Mouse (Mus musculus): ENCODE results near the gene 2300002M23Rik. TPM values are rescaled to one million over a fixed set of nuclear protein-coding genes. Genes with fewer than 3 reads are reported as not detected.

2300002M23Rik gene
- total and polyA plus RNA-seq, 3 experiments, result not detected

GRCm38 (mm10) chr17:35591219-35591578 lies 23.9 kb downstream of the 2300002M23Rik start:
- TF ChIP-seq POLR2A (IDR thresholded peaks at IDR 0.05; ENCODE audit: insufficient read depth, low read depth, low read length) (no peak), EP300 (IDR thresholded peaks at IDR 0.05; ENCODE audit: insufficient read depth, low read depth, low read length) (no peak), CTCF (IDR thresholded peaks at IDR 0.05) (no peak)
- H3K9ac ChIP-seq (ENCODE audit: low read depth, low read length), result no peak overlapping the region
- WGBS, result 91% methylated on average over 7 of the region's 7 CpGs
- intact Hi-C loops (cut with DNase I), result loop anchor here (5.0 kb wide), 1 partner anchor 136 kb away; no protein-coding TSS in a partner anchor
- no peak for DNase-seq
- no peaks in the 10 kb centered on the region for H3K79me2 ChIP-seq (replicated peaks; ENCODE audit: control insufficient read depth, insufficient read depth, low read length)
- H3K4me3 ChIP-seq, result no peak overlapping the region
- no peaks in the 10 kb centered on the region for H3K27me3 ChIP-seq (ENCODE audit: control insufficient read depth, insufficient read depth, low read length)
- H3K27ac ChIP-seq, result no peak overlapping the region
- H3K36me3 ChIP-seq (ENCODE audit: control insufficient read depth, insufficient read depth, low read length), result no peaks in the 10 kb centered on the region
- H3K4me1 ChIP-seq (ENCODE audit: control insufficient read depth, insufficient read depth, low read length), result peaks cover 2% of the 10 kb centered on the region

- Histone ChIP-seq H3K79me2 (replicated peaks; ENCODE audit: control insufficient read depth, insufficient read depth, low read length) (no peaks in the 10 kb centered on the region), H3K27ac (no peak overlapping the region), H3K9ac (ENCODE audit: low read depth, low read length) (no peak overlapping the region), H3K27me3 (ENCODE audit: control insufficient read depth, insufficient read depth, low read length) (no peaks in the 10 kb centered on the region), H3K36me3 (ENCODE audit: control insufficient read depth, insufficient read depth, low read length) (no peaks in the 10 kb centered on the region), H3K4me3 (no peak overlapping the region), H3K4me1 (ENCODE audit: control insufficient read depth, insufficient read depth, low read length) (peaks cover 2% of the 10 kb centered on the region)
- WGBS, result 87% methylated on average over 15 of the region's 15 CpGs
- no peak for TF ChIP-seq POLR2A (IDR thresholded peaks at IDR 0.05; ENCODE audit: insufficient read depth, low read depth, low read length)
- no peak for TF ChIP-seq CTCF (IDR thresholded peaks at IDR 0.05)
- no peak for TF ChIP-seq EP300 (IDR thresholded peaks at IDR 0.05; ENCODE audit: insufficient read depth, low read depth, low read length)
- no peak for DNase-seq
- intact Hi-C loops (cut with DNase I), result loop anchor here (5.0 kb wide), 1 partner anchor 136 kb away; no protein-coding TSS in a partner anchor
Measured at GRCm38 (mm10) chr17:35591731-35592130, 24.5 kb downstream of the 2300002M23Rik start.

- no peak overlapping the region for H3K9ac ChIP-seq (ENCODE audit: low read depth, low read length)
- 73% methylated on average over 9 of the region's 9 CpGs for WGBS
- no peak for DNase-seq
- H3K36me3 ChIP-seq (ENCODE audit: control insufficient read depth, insufficient read depth, low read length), result no peaks in the 10 kb centered on the region
- TF ChIP-seq POLR2A (IDR thresholded peaks at IDR 0.05; ENCODE audit: insufficient read depth, low read depth, low read length) (no peak), CTCF (IDR thresholded peaks at IDR 0.05) (no peak), EP300 (IDR thresholded peaks at IDR 0.05; ENCODE audit: insufficient read depth, low read depth, low read length) (no peak)
- no peak overlapping the region for H3K4me3 ChIP-seq
- H3K27me3 ChIP-seq (ENCODE audit: control insufficient read depth, insufficient read depth, low read length), result no peaks in the 10 kb centered on the region
- H3K79me2 ChIP-seq (replicated peaks; ENCODE audit: control insufficient read depth, insufficient read depth, low read length), result no peaks in the 10 kb centered on the region
- intact Hi-C loops (cut with DNase I), result loop anchor here (5.0 kb wide), 1 partner anchor 135 kb away; no protein-coding TSS in a partner anchor
- no peak overlapping the region for H3K27ac ChIP-seq
- H3K4me1 ChIP-seq (ENCODE audit: control insufficient read depth, insufficient read depth, low read length), result peaks cover 2% of the 10 kb centered on the region
Measured at GRCm38 (mm10) chr17:35592131-35592530, 24.9 kb downstream of the 2300002M23Rik start.

- Histone ChIP-seq H3K9ac (ENCODE audit: low read depth, low read length) (no peak overlapping the region), H3K27me3 (ENCODE audit: control insufficient read depth, insufficient read depth, low read length) (no peaks in the 10 kb centered on the region), H3K27ac (no peak overlapping the region), H3K4me1 (ENCODE audit: control insufficient read depth, insufficient read depth, low read length) (peaks cover 2% of the 10 kb centered on the region), H3K4me3 (no peak overlapping the region), H3K79me2 (replicated peaks; ENCODE audit: control insufficient read depth, insufficient read depth, low read length) (no peaks in the 10 kb centered on the region), H3K36me3 (ENCODE audit: control insufficient read depth, insufficient read depth, low read length) (no peaks in the 10 kb centered on the region)
- no peak for DNase-seq
- no peak for TF ChIP-seq EP300 (IDR thresholded peaks at IDR 0.05; ENCODE audit: insufficient read depth, low read depth, low read length)
- no peak for TF ChIP-seq POLR2A (IDR thresholded peaks at IDR 0.05; ENCODE audit: insufficient read depth, low read depth, low read length)
- TF ChIP-seq CTCF (IDR thresholded peaks at IDR 0.05), result no peak
- WGBS, result 24% methylated on average over 4 of the region's 4 CpGs
- intact Hi-C loops (cut with DNase I), result loop anchor here (5.0 kb wide), 1 partner anchor 134 kb away; no protein-coding TSS in a partner anchor
Measured at GRCm38 (mm10) chr17:35593786-35594185, 26.5 kb downstream of the 2300002M23Rik start.

GRCm38 (mm10) chr17:35594456-35594855 lies 27.2 kb downstream of the 2300002M23Rik start:
- TF ChIP-seq CTCF (IDR thresholded peaks at IDR 0.05), result no peak
- TF ChIP-seq EP300 (IDR thresholded peaks at IDR 0.05; ENCODE audit: insufficient read depth, low read depth, low read length), result no peak
- TF ChIP-seq POLR2A (IDR thresholded peaks at IDR 0.05; ENCODE audit: insufficient read depth, low read depth, low read length), result no peak
- Histone ChIP-seq H3K4me1 (ENCODE audit: control insufficient read depth, insufficient read depth, low read length) (peaks cover 2% of the 10 kb centered on the region), H3K36me3 (ENCODE audit: control insufficient read depth, insufficient read depth, low read length) (no peaks in the 10 kb centered on the region), H3K27me3 (ENCODE audit: control insufficient read depth, insufficient read depth, low read length) (no peaks in the 10 kb centered on the region), H3K79me2 (replicated peaks; ENCODE audit: control insufficient read depth, insufficient read depth, low read length) (no peaks in the 10 kb centered on the region), H3K9ac (ENCODE audit: low read depth, low read length) (no peak overlapping the region), H3K27ac (no peak overlapping the region), H3K4me3 (no peak overlapping the region)
- intact Hi-C loops (cut with DNase I), result loop anchor here (5.0 kb wide), 1 partner anchor 133 kb away; no protein-coding TSS in a partner anchor
- 73% methylated on average over 7 of the region's 7 CpGs for WGBS
- no peak for DNase-seq

- DNase-seq, result no peak
- H3K9ac ChIP-seq (ENCODE audit: low read depth, low read length), result no peak overlapping the region
- TF ChIP-seq CTCF (IDR thresholded peaks at IDR 0.05), result no peak
- no peak for TF ChIP-seq POLR2A (IDR thresholded peaks at IDR 0.05; ENCODE audit: insufficient read depth, low read depth, low read length)
- no peak for TF ChIP-seq EP300 (IDR thresholded peaks at IDR 0.05; ENCODE audit: insufficient read depth, low read depth, low read length)
- intact Hi-C loops (cut with DNase I), result no loop called here
- WGBS, result 88% methylated on average over 3 of the region's 3 CpGs
- H3K4me3 ChIP-seq, result no peak overlapping the region
- no peaks in the 10 kb centered on the region for H3K79me2 ChIP-seq (replicated peaks; ENCODE audit: control insufficient read depth, insufficient read depth, low read length)
- no peaks in the 10 kb centered on the region for H3K27me3 ChIP-seq (ENCODE audit: control insufficient read depth, insufficient read depth, low read length)
- no peaks in the 10 kb centered on the region for H3K4me1 ChIP-seq (ENCODE audit: control insufficient read depth, insufficient read depth, low read length)
- no peak overlapping the region for H3K27ac ChIP-seq
- no peaks in the 10 kb centered on the region for H3K36me3 ChIP-seq (ENCODE audit: control insufficient read depth, insufficient read depth, low read length)
Measured at GRCm38 (mm10) chr17:35597399-35597798, 30.1 kb downstream of the 2300002M23Rik start.
